Mouse (Mus musculus): ENCODE data around the gene Mink1.
"Not testable (repeated sequence)": the region's sequence is repeated elsewhere in the genome, so short reads cannot be mapped to it uniquely, and the experiment has no call there.

The Mink1 gene

GRCm38 (mm10) chr11:70562287-70562994, at the start of gene Mink1:
Mink1 (plus strand) TSS chr11:70562881.
- DNase-seq (ENCODE audit: low read depth) = peak; percentile 81

GRCm38 (mm10) chr11:70513520-70513919, 49.2 kb upstream of the Mink1 start:
- DNase-seq (ENCODE audit: low read depth) = no peak

- DNase-seq (ENCODE audit: low read depth) = no peak
Observed at GRCm38 (mm10) chr11:70514288-70514687, 48.4 kb upstream of the Mink1 start, which contains the start of gene Vmo1. Vmo1 (minus strand) TSS chr11:70514616.

- no peak for DNase-seq (ENCODE audit: low read depth)
Observed at GRCm38 (mm10) chr11:70516352-70516751, 46.3 kb upstream of the Mink1 start.

GRCm38 (mm10) chr11:70518436-70518835, 44.2 kb upstream of the Mink1 start:
- DNase-seq (ENCODE audit: low read depth) = no peak

GRCm38 (mm10) chr11:70518923-70519322, 43.8 kb upstream of the Mink1 start, which contains the start of gene Gltpd2:
Gltpd2 (plus strand) TSS chr11:70519196.
- DNase-seq (ENCODE audit: low read depth) = no peak

- no peak for DNase-seq (ENCODE audit: low read depth)
Observed at GRCm38 (mm10) chr11:70520178-70520769, 42.4 kb upstream of the Mink1 start.

- DNase-seq (ENCODE audit: low read depth) = not testable (repeated sequence)
Observed at GRCm38 (mm10) chr11:70523306-70523989, 39.2 kb upstream of the Mink1 start.

GRCm38 (mm10) chr11:70524782-70525181, 37.9 kb upstream of the Mink1 start:
- DNase-seq (ENCODE audit: low read depth) = no peak

GRCm38 (mm10) chr11:70525184-70525678, 37.5 kb upstream of the Mink1 start, which contains the start of gene Psmb6:
Psmb6 (plus strand) TSS chr11:70525367.
- peak; percentile 94 for DNase-seq (ENCODE audit: low read depth)

GRCm38 (mm10) chr11:70525726-70526125, 37.0 kb upstream of the Mink1 start:
- DNase-seq (ENCODE audit: low read depth) = no peak

GRCm38 (mm10) chr11:70526211-70526610, 36.5 kb upstream of the Mink1 start:
- DNase-seq (ENCODE audit: low read depth) = no peak

- no peak for DNase-seq (ENCODE audit: low read depth)
Observed at GRCm38 (mm10) chr11:70528610-70529009, 34.1 kb upstream of the Mink1 start.

GRCm38 (mm10) chr11:70531065-70531464, 31.6 kb upstream of the Mink1 start:
- DNase-seq (ENCODE audit: low read depth) = not testable (repeated sequence)

- DNase-seq (ENCODE audit: low read depth) = no peak
Observed at GRCm38 (mm10) chr11:70532839-70533238, 29.8 kb upstream of the Mink1 start, which contains the start of gene Gm40193. Gm40193 (minus strand) TSS chr11:70532939.

- DNase-seq (ENCODE audit: low read depth) = no peak
Observed at GRCm38 (mm10) chr11:70539423-70539822, 23.3 kb upstream of the Mink1 start.

- DNase-seq (ENCODE audit: low read depth) = peak; percentile 67
Observed at GRCm38 (mm10) chr11:70539877-70540587, 22.6 kb upstream of the Mink1 start, which contains the start of gene Pld2. Pld2 (plus strand) TSS chr11:70540064.

- no peak for DNase-seq (ENCODE audit: low read depth)
Observed at GRCm38 (mm10) chr11:70540928-70541327, 21.8 kb upstream of the Mink1 start.

GRCm38 (mm10) chr11:70541415-70541814, 21.3 kb upstream of the Mink1 start:
- no peak for DNase-seq (ENCODE audit: low read depth)

GRCm38 (mm10) chr11:70544496-70544895, 18.2 kb upstream of the Mink1 start:
- DNase-seq (ENCODE audit: low read depth) = no peak

- DNase-seq (ENCODE audit: low read depth) = no peak
Observed at GRCm38 (mm10) chr11:70551526-70551925, 11.2 kb upstream of the Mink1 start.

GRCm38 (mm10) chr11:70553940-70554339, 8.7 kb upstream of the Mink1 start:
- no peak for DNase-seq (ENCODE audit: low read depth)
